Mouse (Mus musculus) midbrain, embryonic 16.5 days (tissue): Measurements from ENCODE around the gene Ilf3. TPM values are rescaled to one million over a fixed set of nuclear protein-coding genes. Genes with fewer than 3 reads are reported as not detected.

ENCODE experiments used
- ATAC-seq: fragments of 200-750 bp; cut with Nextera tagmentation; 2 replicates; pipeline ENCODE4 v1.8.0; 2017; ENCODE audit warnings: moderate TSS enrichment
- H3K27ac ChIP-seq: fragments of 300-500 bp; sonication (generic); 2 replicates; pipeline ENCODE4 v1.5.1; 2014; ENCODE audit warnings: mild to moderate bottlenecking, low read length, mixed read lengths
- H3K27me3 ChIP-seq: fragments of 300-500 bp; sonication (generic); 2 replicates; pipeline ENCODE4 v1.6.1; 2014; ENCODE audit warnings: low read depth, low read length, mixed read lengths; ENCODE audit not compliant: control insufficient read depth, insufficient read depth
- H3K36me3 ChIP-seq: fragments of 300-500 bp; sonication (generic); 2 replicates; pipeline ENCODE4 v1.6.1; 2014; ENCODE audit warnings: mild to moderate bottlenecking, low read length, moderate library complexity, mixed read lengths; ENCODE audit not compliant: control insufficient read depth, insufficient read depth
- H3K4me1 ChIP-seq: fragments of 300-500 bp; sonication (generic); 2 replicates; pipeline ENCODE4 v1.6.1; 2014; ENCODE audit warnings: mild to moderate bottlenecking, low read length, mixed read lengths; ENCODE audit not compliant: control insufficient read depth, insufficient read depth
- H3K4me2 ChIP-seq: fragments of 300-500 bp; sonication (generic); 2 replicates; pipeline ENCODE4 v1.6.1; 2014; ENCODE audit warnings: mild to moderate bottlenecking, low read length, mixed read lengths
- H3K4me3 ChIP-seq: fragments of 300-500 bp; sonication (generic); 2 replicates; pipeline ENCODE4 v1.5.1; 2014; ENCODE audit warnings: low read depth, mild to moderate bottlenecking, low read length, moderate library complexity, mixed read lengths
- H3K9ac ChIP-seq: fragments of 300-500 bp; sonication (generic); 2 replicates; pipeline ENCODE4 v1.6.1; 2014; ENCODE audit warnings: low read depth, low read length, mixed read lengths
- H3K9me3 ChIP-seq: fragments of 300-500 bp; sonication (generic); replicated peaks from 2 replicates; pipeline ENCODE4 v1.6.1; 2014; ENCODE audit warnings: mild to moderate bottlenecking, low read length, mixed read lengths; ENCODE audit not compliant: control insufficient read depth, poor library complexity, severe bottlenecking
- WGBS: fragments of 180-500 bp; shearing (Covaris S2); extraction: QIAGEN DNeasy Blood & Tissue Kit; methylation state at CpG from one replicate; pipeline ENCODE4 v1.1.7; 2014; 5-methylcytosine and 5-hydroxymethylcytosine counted together
- polyA plus RNA-seq: library from polyadenylated mRNA; unstranded; fragments of >200 nt; fragmentation: Nextera tagmentation; extraction: Ambion mirVana; gene quantifications from 2 replicates; pipeline ENCODE4 v1.2.1, GENCODE M21; 2015

Gene Ilf3
- polyA plus RNA-seq, 1 experiment from 2014 or later = 228 TPM

DNA sequence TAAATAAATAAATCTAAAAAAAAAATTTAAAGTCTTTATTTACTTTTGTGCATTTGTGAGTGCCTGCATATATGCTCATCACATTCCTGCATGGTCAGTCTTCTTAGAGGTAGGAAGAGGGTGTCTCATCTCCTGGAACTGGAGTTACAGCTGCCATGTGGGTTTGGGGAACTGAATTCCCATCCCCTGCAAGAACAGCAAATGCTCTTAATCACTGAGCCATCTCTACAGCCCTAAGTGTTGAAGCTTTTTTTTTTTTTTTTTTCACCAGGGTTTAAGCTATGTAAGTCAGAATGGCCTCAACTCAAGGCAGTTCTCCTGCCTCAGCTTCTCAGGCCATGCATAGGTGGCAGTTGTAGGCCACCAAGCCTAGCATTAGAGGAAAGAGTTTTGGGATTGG is 32.9 kb upstream of the Ilf3 start:
- ATAC-seq = no peak
- H3K27ac ChIP-seq = no peak overlapping the region
- no peak overlapping the region for H3K4me2 ChIP-seq
- H3K9me3 ChIP-seq = no peaks in the 10 kb centered on the region
- H3K4me3 ChIP-seq = no peak overlapping the region
- H3K9ac ChIP-seq = no peak overlapping the region
- no peaks in the 10 kb centered on the region for H3K36me3 ChIP-seq
- no peaks in the 10 kb centered on the region for H3K27me3 ChIP-seq
- H3K4me1 ChIP-seq = peaks cover 5% of the 10 kb centered on the region; the same call in 1 of the 2 replicates

DNA sequence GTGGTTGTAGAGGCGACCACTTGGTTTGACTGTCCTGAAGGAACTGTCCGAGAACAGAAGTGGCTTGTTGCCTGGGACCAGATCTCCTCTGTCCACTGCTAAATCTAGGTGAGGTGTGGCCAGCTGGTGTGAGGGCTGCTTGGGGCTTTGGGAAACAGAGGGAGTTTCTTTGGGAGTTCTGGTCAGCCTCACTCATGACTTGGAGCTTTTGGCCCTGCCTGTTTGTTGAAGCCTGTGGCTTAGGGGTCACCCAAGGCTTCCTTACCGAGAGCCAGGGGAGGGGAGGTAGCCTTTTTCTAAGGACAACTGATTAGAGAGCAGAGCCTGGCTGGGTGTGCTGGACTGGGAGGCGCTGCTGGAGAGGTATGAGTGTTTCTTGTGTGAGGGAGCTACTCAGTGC is 32.3 kb upstream of the Ilf3 start:
- no peaks in the 10 kb centered on the region for H3K9me3 ChIP-seq
- ATAC-seq = no peak
- no peaks in the 10 kb centered on the region for H3K27me3 ChIP-seq
- no peak overlapping the region for H3K9ac ChIP-seq
- no peak overlapping the region for H3K27ac ChIP-seq
- no peak overlapping the region for H3K4me3 ChIP-seq
- peaks cover 5% of the 10 kb centered on the region; the same call in 1 of the 2 replicates for H3K4me1 ChIP-seq
- H3K4me2 ChIP-seq = no peak overlapping the region
- 83% methylated on average over 4 of the region's 4 CpGs for WGBS
- peaks cover 2% of the 10 kb centered on the region; the same call in 1 of the 2 replicates for H3K36me3 ChIP-seq

DNA sequence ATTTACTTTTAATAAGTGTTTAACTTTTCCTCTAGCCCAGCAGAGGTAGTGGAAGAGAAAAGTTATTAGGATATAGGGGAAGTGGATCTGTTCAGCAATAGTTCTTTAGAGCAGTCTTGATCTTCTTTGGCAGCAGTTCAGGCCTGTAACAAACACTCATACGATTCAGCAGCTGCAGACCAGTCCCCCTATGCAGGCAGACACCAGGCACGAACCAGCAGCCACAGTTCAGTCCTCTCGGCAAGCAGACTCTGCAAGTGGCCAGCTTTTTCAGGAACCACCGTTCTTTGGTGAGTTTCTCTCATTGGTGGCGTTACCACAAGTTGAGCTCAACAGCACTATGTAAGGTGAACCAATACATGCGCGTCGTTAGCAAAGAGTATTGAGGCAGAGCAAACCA is 31.2 kb upstream of the Ilf3 start:
- Histone ChIP-seq H3K27me3 (no peaks in the 10 kb centered on the region), H3K36me3 (peaks cover 4% of the 10 kb centered on the region; the same call in 1 of the 2 replicates), H3K9ac (no peak overlapping the region), H3K4me3 (no peak overlapping the region), H3K4me2 (no peak overlapping the region), H3K4me1 (peaks cover 5% of the 10 kb centered on the region; the same call in 1 of the 2 replicates), H3K9me3 (no peaks in the 10 kb centered on the region), H3K27ac (no peak overlapping the region)
- no peak for ATAC-seq
- 88% methylated on average over 8 of the region's 8 CpGs for WGBS

DNA sequence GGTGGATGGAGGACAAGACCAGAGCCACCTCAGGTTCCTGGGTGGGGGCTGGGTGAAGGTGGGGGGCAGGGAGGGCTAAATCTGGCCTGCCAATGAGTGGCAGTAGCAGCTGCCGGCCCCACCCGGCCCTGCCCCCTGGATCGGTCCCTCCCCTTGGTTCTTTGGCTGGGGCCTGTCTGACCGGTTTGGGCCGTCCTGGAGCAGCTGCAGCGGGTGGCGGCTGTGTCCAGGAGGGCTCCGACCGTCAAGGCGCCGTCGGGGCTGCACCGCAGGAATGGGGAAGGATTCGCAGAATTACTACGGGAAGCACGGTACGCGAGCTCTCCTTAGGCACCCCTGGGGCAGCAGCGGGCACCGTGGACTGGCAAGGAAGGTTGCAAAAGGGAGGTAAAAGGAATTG is 30.0 kb upstream of the Ilf3 start:
- no peak overlapping the region for H3K4me3 ChIP-seq
- H3K9me3 ChIP-seq = no peaks in the 10 kb centered on the region
- H3K27ac ChIP-seq = no peak overlapping the region
- H3K36me3 ChIP-seq = peaks cover 6% of the 10 kb centered on the region
- H3K4me1 ChIP-seq = peaks cover 1% of the 10 kb centered on the region; the same call in 1 of the 2 replicates
- no peak for ATAC-seq
- no peaks in the 10 kb centered on the region for H3K27me3 ChIP-seq
- WGBS = 17% methylated on average over 20 of the region's 20 CpGs
- H3K9ac ChIP-seq = no peak overlapping the region
- H3K4me2 ChIP-seq = no peak overlapping the region

DNA sequence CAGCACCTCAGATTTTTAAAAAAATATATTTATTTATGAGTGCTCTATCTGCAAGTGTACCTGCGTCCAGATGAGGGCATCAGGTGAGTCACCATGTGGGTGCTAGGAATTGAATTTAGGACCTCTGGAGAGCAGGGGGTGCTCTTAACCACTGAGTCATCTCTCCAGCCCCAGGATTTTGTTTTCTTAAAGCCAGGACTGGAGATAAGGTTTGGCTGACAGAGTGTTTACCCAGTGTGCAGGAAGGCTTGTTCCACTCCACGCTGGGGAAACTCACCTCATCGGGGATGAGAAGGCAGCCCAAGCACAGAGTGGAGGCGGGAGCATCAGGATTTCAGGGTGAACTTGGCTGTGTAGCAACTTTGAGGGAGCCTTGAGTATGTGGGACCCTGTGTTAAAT is 27.3 kb upstream of the Ilf3 start:
- Histone ChIP-seq H3K4me3 (no peak overlapping the region), H3K4me1 (no peaks in the 10 kb centered on the region), H3K4me2 (no peak overlapping the region), H3K36me3 (peaks cover 12% of the 10 kb centered on the region), H3K9me3 (no peaks in the 10 kb centered on the region), H3K27ac (no peak overlapping the region), H3K9ac (no peak overlapping the region), H3K27me3 (no peaks in the 10 kb centered on the region)
- 91% methylated on average over 4 of the region's 4 CpGs for WGBS
- ATAC-seq = no peak

DNA sequence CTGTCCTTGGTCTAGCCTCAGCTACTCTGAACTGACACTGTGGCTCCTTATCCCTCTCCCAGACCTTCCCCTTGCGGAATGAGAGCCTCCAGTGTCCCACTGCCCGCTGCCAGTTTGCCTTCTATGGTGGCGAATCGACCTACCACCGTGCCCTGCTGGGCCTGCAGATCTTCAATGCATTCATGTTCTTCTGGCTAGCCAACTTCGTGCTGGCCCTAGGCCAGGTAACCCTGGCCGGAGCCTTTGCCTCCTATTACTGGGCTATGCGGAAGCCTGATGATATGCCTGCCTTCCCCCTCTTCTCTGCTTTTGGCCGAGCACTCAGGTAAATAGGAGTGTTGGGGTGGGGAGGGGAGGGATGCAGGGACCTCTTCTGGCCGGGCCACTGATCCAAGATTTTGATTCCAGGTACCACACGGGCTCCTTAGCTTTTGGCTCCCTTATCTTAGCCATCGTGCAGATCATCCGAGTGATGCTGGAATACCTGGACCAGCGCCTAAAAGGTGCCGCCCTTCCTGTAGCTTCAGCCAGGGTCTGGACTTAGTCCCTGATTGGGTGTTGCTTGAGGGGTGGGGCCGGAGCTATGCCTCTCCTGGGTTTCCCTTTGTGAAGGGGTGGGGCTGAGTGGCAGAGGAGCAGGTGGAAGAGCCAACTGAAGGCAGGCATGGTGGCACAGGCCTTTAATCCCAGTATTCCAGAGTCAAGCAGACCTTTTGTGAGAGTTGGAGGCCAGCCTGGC is 20.9 kb upstream of the Ilf3 start:
- H3K36me3 ChIP-seq = peaks cover 24% of the 10 kb centered on the region
- no peak overlapping the region for H3K4me2 ChIP-seq
- ATAC-seq = no peak
- H3K4me3 ChIP-seq = no peak overlapping the region
- no peaks in the 10 kb centered on the region for H3K9me3 ChIP-seq
- H3K27me3 ChIP-seq = no peaks in the 10 kb centered on the region
- H3K9ac ChIP-seq = no peak overlapping the region
- no peaks in the 10 kb centered on the region for H3K4me1 ChIP-seq
- H3K27ac ChIP-seq = no peak overlapping the region
- 77% methylated on average over 16 of the region's 16 CpGs for WGBS

DNA sequence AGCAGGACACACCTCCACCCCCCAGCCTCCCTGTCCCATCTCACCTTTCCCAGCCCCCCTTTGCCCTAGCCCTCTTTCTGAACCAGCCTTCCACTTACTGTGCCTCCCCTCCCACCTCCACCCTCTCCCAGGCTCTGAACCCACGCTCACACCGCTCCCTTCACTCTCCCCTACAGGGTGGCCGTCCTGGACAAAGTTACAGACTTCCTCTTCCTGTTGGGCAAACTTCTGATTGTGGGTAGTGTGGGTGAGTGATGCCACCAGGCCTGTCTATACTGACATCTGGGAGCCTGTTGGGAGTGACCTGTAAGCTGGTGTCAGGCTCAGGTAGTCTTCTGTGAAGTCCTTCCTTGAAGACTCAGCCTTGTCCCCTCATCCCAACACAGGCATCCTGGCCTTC is 19.5 kb upstream of the Ilf3 start:
- 96% methylated on average over 3 of the region's 3 CpGs for WGBS
- Histone ChIP-seq H3K9ac (no peak overlapping the region), H3K36me3 (peaks cover 24% of the 10 kb centered on the region), H3K4me3 (no peak overlapping the region), H3K4me2 (no peak overlapping the region), H3K4me1 (no peaks in the 10 kb centered on the region), H3K9me3 (no peaks in the 10 kb centered on the region), H3K27me3 (no peaks in the 10 kb centered on the region), H3K27ac (no peak overlapping the region)
- ATAC-seq = no peak

DNA sequence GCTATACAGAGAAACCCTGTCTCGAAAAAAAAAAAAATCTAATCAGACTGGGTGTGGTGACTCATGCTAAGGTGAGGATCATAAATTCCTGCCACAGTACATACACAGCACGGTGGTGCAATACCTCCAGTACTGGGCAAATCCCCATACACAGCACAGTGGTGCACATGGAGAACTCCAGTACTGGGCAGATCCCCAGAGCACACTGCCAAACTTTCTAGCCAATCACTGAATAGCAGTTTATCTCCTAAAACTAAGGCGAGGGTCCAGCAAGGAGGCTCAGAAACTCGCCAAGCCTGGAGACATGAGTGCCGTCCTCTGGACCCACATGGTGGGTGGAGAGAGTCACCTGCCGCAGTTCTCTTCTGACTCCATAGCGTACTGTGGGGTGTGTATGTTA is 16.5 kb upstream of the Ilf3 start:
- H3K36me3 ChIP-seq = peaks cover 26% of the 10 kb centered on the region
- no peak for ATAC-seq
- H3K4me3 ChIP-seq = no peak overlapping the region
- no peak overlapping the region for H3K4me2 ChIP-seq
- no peak overlapping the region for H3K27ac ChIP-seq
- no peaks in the 10 kb centered on the region for H3K27me3 ChIP-seq
- WGBS = 92% methylated on average over 7 of the region's 7 CpGs
- no peak overlapping the region for H3K9ac ChIP-seq
- H3K9me3 ChIP-seq = no peaks in the 10 kb centered on the region
- no peaks in the 10 kb centered on the region for H3K4me1 ChIP-seq

DNA sequence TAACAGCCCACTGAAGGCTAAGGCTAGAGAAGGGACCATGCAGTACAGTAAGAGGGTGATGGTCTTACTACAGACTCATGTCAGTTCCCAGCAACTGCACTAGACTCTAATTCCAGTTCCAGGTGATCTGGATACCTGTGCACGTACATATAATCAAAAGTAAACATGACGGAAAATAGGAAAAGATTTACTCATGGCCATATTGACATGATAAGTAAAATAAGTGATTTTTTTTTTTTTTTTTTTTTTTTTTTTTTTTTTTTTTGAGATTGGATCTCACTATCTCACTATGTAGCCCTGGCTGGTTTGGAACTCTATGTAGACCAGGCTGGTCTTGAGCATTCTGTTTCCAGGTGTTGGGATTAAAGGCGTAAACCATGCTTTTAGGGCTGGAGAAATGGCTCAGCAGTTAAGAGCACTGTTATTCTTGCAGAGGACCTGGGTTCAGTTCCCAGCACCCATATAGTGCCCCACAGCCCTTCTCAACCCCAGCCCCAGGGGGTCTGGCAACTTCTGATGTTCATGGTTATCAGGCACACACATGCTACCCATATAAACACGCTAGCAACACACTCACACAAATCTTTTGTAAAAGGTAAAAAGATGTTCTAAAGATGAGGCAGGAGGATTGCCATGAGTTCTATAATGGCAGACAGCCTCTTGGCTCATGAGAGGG is 15.8 kb upstream of the Ilf3 start:
- peaks cover 26% of the 10 kb centered on the region for H3K36me3 ChIP-seq

More for the DNA sequence above, 15.8 kb upstream of the Ilf3 start:
- H3K27ac ChIP-seq = no peak overlapping the region
- no peak overlapping the region for H3K9ac ChIP-seq
- WGBS = 96% methylated on average over 4 of the region's 4 CpGs
- H3K27me3 ChIP-seq = no peaks in the 10 kb centered on the region
- no peaks in the 10 kb centered on the region for H3K4me1 ChIP-seq
- no peak for ATAC-seq
- H3K9me3 ChIP-seq = no peaks in the 10 kb centered on the region
- no peak overlapping the region for H3K4me3 ChIP-seq
- H3K4me2 ChIP-seq = no peak overlapping the region
